Mouse (Mus musculus): ENCODE measurements around the gene Tln1. TPM values are rescaled to one million over a fixed set of nuclear protein-coding genes. Genes with fewer than 3 reads are reported as not detected.
A peak's percentile ranks its signal among the peaks of the same experiment; 100 is the strongest.

Gene Tln1
- polyA plus RNA-seq, 1 experiment from 2014 or later, result 87.2 TPM

DNA sequence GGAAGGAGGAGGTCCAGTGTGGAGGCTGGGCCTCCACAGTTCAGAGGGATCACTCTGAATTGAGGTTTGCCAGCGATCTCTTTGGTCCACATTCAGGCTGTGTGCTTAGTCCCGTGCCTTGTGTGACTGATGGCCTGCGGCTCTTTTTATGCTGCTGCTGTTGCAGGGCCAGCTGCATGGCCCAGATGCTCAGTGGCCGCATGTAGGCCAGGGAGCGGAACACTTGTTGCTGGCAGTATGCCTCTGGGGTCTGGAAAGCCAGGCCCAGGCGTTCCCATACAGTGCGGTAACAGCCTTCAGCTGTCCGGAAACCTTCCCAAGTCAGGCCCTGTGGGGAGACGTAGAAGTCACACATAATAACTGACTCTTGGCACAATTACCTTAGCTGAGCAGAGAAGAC is 4.6 kb upstream of the Tln1 start:
- peaks cover 13% of the 10 kb centered on the region; the same call in 1 of the 2 replicates for H3K4me1 ChIP-seq (ENCODE audit: control insufficient read depth, insufficient read depth, low read length)
- no peak for ATAC-seq (ENCODE audit: low FRiP score, low TSS enrichment)
- no peak overlapping the region for H3K4me2 ChIP-seq (replicated peaks; ENCODE audit: low read depth, low read length)
- H3K27me3 ChIP-seq (ENCODE audit: control insufficient read depth, insufficient read depth, low read length), result no peaks in the 10 kb centered on the region
- no peak overlapping the region for H3K27ac ChIP-seq (ENCODE audit: low read depth, low read length)
- peaks cover 80% of the 10 kb centered on the region for H3K36me3 ChIP-seq (ENCODE audit: control insufficient read depth, insufficient read depth, low read length)
- no peaks in the 10 kb centered on the region for H3K9me3 ChIP-seq (ENCODE audit: control insufficient read depth, low read length)
- WGBS, result 97% methylated on average over 9 of the region's 9 CpGs
- H3K9ac ChIP-seq (ENCODE audit: low read depth, low read length), result no peak overlapping the region
- no peak overlapping the region for H3K4me3 ChIP-seq (ENCODE audit: low read length)

DNA sequence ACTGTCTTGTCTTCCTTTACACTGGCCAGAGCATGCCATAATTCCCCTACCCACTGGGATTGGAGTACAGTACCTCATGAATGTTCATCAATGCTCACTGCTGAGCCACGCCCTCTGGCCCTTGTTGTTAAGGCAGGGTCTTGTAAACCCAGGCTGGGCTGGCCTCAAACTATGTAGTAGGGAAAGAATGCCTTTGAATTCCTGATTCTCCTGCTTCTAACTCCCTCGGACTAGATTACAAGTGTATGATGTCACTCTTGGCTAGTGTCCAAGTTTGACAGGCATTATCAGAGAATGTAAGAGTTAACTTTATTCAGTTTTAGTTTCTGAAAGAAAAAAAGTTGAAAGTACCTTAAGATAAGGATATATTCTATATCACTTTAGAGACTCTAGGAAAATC is 1.7 kb upstream of the Tln1 start:
- WGBS, result 56% methylated on average over 2 of the region's 2 CpGs
- Histone ChIP-seq H3K27ac (ENCODE audit: low read depth, low read length) (no peak overlapping the region), H3K9me3 (ENCODE audit: control insufficient read depth, low read length) (no peaks in the 10 kb centered on the region), H3K4me1 (ENCODE audit: control insufficient read depth, insufficient read depth, low read length) (peaks cover 33% of the 10 kb centered on the region), H3K27me3 (ENCODE audit: control insufficient read depth, insufficient read depth, low read length) (no peaks in the 10 kb centered on the region), H3K9ac (ENCODE audit: low read depth, low read length) (no peak overlapping the region), H3K4me2 (replicated peaks; ENCODE audit: low read depth, low read length) (no peak overlapping the region), H3K4me3 (ENCODE audit: low read length) (no peak overlapping the region), H3K36me3 (ENCODE audit: control insufficient read depth, insufficient read depth, low read length) (peaks cover 51% of the 10 kb centered on the region)
- no peak for ATAC-seq (ENCODE audit: low FRiP score, low TSS enrichment)

DNA sequence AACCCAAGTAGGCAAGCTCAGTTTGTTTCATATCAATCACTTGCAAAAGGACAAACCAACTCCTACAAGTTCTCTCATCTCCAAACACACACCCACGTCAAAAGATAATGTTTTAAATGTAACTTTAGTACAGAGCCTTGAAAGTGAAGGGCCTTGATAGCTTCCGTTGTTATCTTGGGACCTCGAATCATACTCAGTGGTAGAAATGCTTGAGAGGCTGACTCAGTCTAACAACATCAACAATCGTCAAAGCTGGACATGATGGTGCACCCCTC is 1.0 kb upstream of the Tln1 start:
- Histone ChIP-seq H3K4me2 (replicated peaks; ENCODE audit: low read depth, low read length) (peak overlapping the region; percentile 87), H3K27ac (ENCODE audit: low read depth, low read length) (no peak overlapping the region), H3K4me3 (ENCODE audit: low read length) (peak overlapping the region; percentile 92), H3K9ac (ENCODE audit: low read depth, low read length) (peak overlapping the region; percentile 92; the same call in 1 of the 2 replicates), H3K4me1 (ENCODE audit: control insufficient read depth, insufficient read depth, low read length) (peaks cover 39% of the 10 kb centered on the region), H3K36me3 (ENCODE audit: control insufficient read depth, insufficient read depth, low read length) (peaks cover 44% of the 10 kb centered on the region), H3K27me3 (ENCODE audit: control insufficient read depth, insufficient read depth, low read length) (no peaks in the 10 kb centered on the region), H3K9me3 (ENCODE audit: control insufficient read depth, low read length) (no peaks in the 10 kb centered on the region)
- 73% methylated on average over 4 of the region's 4 CpGs for WGBS
- ATAC-seq (ENCODE audit: low FRiP score, low TSS enrichment), result no peak

- 5% methylated on average over 22 of the region's 22 CpGs for WGBS
- peak; percentile 21 for ATAC-seq (ENCODE audit: low FRiP score, low TSS enrichment)
- no peaks in the 10 kb centered on the region for H3K27me3 ChIP-seq (ENCODE audit: control insufficient read depth, insufficient read depth, low read length)
- peak overlapping the region; percentile 87 for H3K4me2 ChIP-seq (replicated peaks; ENCODE audit: low read depth, low read length)
- peak overlapping the region; percentile 100; the same call in 1 of the 2 replicates for H3K27ac ChIP-seq (ENCODE audit: low read depth, low read length)
- peaks cover 38% of the 10 kb centered on the region for H3K36me3 ChIP-seq (ENCODE audit: control insufficient read depth, insufficient read depth, low read length)
- peak overlapping the region; percentile 92 for H3K4me3 ChIP-seq (ENCODE audit: low read length)
- H3K9me3 ChIP-seq (ENCODE audit: control insufficient read depth, low read length), result no peaks in the 10 kb centered on the region
- peak overlapping the region; percentile 92 for H3K9ac ChIP-seq (ENCODE audit: low read depth, low read length)
- peaks cover 45% of the 10 kb centered on the region for H3K4me1 ChIP-seq (ENCODE audit: control insufficient read depth, insufficient read depth, low read length)
Measured at GRCm38 (mm10) chr4:43562769-43563600, 494 bp upstream of the Tln1 start.

DNA sequence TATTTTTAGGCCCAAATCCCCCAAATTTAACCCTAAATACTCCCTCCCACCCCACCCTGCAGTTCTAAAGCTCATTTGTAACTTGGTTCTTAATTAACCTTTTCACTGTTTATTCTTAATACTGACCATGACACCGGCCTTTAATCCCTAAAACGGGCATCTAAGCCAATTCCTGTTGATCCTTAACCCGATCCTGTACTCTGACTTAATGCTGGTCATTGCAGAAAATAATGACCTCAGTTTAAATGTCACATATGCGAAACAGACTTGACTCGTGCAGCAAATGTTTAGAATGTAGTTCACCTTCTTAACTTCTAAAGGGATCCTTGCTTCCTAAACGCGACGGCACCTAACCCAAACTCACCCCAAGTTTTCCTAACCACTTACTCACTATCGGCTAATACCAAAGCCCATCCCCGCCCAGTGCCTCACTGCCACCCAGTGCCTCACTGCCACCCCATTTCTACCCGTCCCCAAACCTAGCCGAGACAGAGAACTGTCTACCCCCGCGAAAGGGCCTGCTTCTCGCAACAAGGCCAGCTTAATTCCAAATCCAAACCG is 975 bp downstream of the Tln1 start:
- peaks cover 34% of the 10 kb centered on the region for H3K36me3 ChIP-seq (ENCODE audit: control insufficient read depth, insufficient read depth, low read length)
- no peaks in the 10 kb centered on the region for H3K27me3 ChIP-seq (ENCODE audit: control insufficient read depth, insufficient read depth, low read length)
- no peaks in the 10 kb centered on the region for H3K9me3 ChIP-seq (ENCODE audit: control insufficient read depth, low read length)
- no peak for ATAC-seq (ENCODE audit: low FRiP score, low TSS enrichment)
- peak overlapping the region; percentile 92 for H3K4me3 ChIP-seq (ENCODE audit: low read length)
- H3K4me2 ChIP-seq (replicated peaks; ENCODE audit: low read depth, low read length), result peak overlapping the region; percentile 87
- peaks cover 55% of the 10 kb centered on the region for H3K4me1 ChIP-seq (ENCODE audit: control insufficient read depth, insufficient read depth, low read length)
- H3K9ac ChIP-seq (ENCODE audit: low read depth, low read length), result peak overlapping the region; percentile 92
- 3% methylated on average over 16 of the region's 16 CpGs for WGBS
- H3K27ac ChIP-seq (ENCODE audit: low read depth, low read length), result peak overlapping the region; percentile 100

DNA sequence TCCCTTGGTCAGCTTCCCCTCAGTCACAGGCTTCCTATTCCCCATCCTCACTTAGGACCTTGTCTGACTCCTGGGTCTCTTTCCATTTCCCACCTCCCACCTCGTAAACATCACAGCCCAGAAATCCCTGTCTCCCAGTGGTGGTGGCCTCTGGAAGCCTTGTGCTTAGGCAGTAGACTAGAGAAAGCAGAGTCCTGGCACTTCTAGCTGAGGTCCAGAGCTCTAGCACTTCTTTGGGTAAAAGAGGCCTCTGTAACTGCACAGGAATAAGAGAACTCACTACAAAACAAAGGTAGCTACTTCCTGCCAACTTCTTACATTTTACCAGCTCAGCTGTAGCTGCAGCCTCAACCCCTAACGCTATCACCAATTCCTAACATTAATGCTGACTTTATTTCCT is 1.5 kb downstream of the Tln1 start:
- WGBS, result 22% methylated on average over 2 of the region's 2 CpGs
- H3K27ac ChIP-seq (ENCODE audit: low read depth, low read length), result peak overlapping the region; percentile 100; the same call in 1 of the 2 replicates
- H3K4me3 ChIP-seq (ENCODE audit: low read length), result peak overlapping the region; percentile 92
- H3K9ac ChIP-seq (ENCODE audit: low read depth, low read length), result peak overlapping the region; percentile 92
- no peak for ATAC-seq (ENCODE audit: low FRiP score, low TSS enrichment)
- no peaks in the 10 kb centered on the region for H3K27me3 ChIP-seq (ENCODE audit: control insufficient read depth, insufficient read depth, low read length)
- H3K9me3 ChIP-seq (ENCODE audit: control insufficient read depth, low read length), result no peaks in the 10 kb centered on the region
- H3K4me2 ChIP-seq (replicated peaks; ENCODE audit: low read depth, low read length), result peak overlapping the region; percentile 87
- peaks cover 34% of the 10 kb centered on the region for H3K36me3 ChIP-seq (ENCODE audit: control insufficient read depth, insufficient read depth, low read length)
- H3K4me1 ChIP-seq (ENCODE audit: control insufficient read depth, insufficient read depth, low read length), result peaks cover 55% of the 10 kb centered on the region

DNA sequence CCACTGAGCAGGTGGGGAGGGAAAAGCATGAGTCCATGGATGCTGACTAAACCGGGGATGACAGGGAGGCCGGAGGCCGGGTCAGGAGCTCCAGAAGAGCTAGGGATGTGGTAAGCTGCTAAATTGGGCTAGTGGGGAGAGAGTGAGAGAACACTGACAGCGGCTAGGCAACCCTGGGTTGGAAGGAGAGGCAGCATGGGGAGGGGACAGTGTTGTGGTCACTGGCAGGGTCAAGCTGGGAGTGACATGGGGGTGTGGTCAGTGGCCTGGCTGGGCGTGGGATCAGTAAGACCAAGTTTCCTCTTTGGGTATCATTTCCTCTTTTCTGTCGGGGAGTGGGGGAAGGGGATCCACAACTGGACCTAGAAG is 2.3 kb downstream of the Tln1 start:
- Histone ChIP-seq H3K9ac (ENCODE audit: low read depth, low read length) (peak overlapping the region; percentile 92), H3K4me1 (ENCODE audit: control insufficient read depth, insufficient read depth, low read length) (peaks cover 55% of the 10 kb centered on the region), H3K4me3 (ENCODE audit: low read length) (peak overlapping the region; percentile 92), H3K9me3 (ENCODE audit: control insufficient read depth, low read length) (no peaks in the 10 kb centered on the region), H3K4me2 (replicated peaks; ENCODE audit: low read depth, low read length) (peak overlapping the region; percentile 87), H3K27me3 (ENCODE audit: control insufficient read depth, insufficient read depth, low read length) (no peaks in the 10 kb centered on the region), H3K27ac (ENCODE audit: low read depth, low read length) (peak overlapping the region; percentile 95; the same call in 1 of the 2 replicates), H3K36me3 (ENCODE audit: control insufficient read depth, insufficient read depth, low read length) (peaks cover 34% of the 10 kb centered on the region)
- ATAC-seq (ENCODE audit: low FRiP score, low TSS enrichment), result no peak
- 22% methylated on average over 6 of the region's 6 CpGs for WGBS

- ATAC-seq (ENCODE audit: low FRiP score, low TSS enrichment), result no peak
- H3K9me3 ChIP-seq (ENCODE audit: control insufficient read depth, low read length), result no peaks in the 10 kb centered on the region
- H3K4me2 ChIP-seq (replicated peaks; ENCODE audit: low read depth, low read length), result peak overlapping the region; percentile 87
- H3K4me1 ChIP-seq (ENCODE audit: control insufficient read depth, insufficient read depth, low read length), result peaks cover 55% of the 10 kb centered on the region
- H3K27ac ChIP-seq (ENCODE audit: low read depth, low read length), result peak overlapping the region; percentile 95
- H3K4me3 ChIP-seq (ENCODE audit: low read length), result peak overlapping the region; percentile 92
- H3K36me3 ChIP-seq (ENCODE audit: control insufficient read depth, insufficient read depth, low read length), result peaks cover 34% of the 10 kb centered on the region
- 77% methylated on average over 13 of the region's 13 CpGs for WGBS
- H3K9ac ChIP-seq (ENCODE audit: low read depth, low read length), result peak overlapping the region; percentile 92
- H3K27me3 ChIP-seq (ENCODE audit: control insufficient read depth, insufficient read depth, low read length), result no peaks in the 10 kb centered on the region
Measured at GRCm38 (mm10) chr4:43559519-43560242, 2.8 kb downstream of the Tln1 start.
